ENCODE assay signal across 7 mouse cellular contexts in the genomic region with DNA sequence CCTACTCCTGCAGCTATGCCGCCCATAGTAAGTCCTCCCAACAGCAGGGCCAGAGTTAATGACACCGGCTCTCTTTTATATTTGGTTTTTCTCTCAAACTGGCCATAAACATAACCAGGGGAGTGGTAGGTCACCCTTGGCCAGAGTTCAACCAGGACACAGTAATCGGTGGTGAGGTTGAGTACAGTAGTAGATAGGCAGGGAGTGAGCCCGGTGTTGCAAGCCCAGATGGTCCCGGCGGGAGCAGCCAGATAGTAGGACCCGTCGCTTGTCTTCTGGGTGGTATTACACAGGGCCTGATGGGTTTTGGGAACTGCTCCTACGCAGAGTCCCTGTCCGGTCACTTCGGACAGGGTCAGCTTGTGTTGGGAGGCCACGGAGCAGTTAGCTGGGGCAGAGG. TPM values are rescaled to one million over a fixed set of nuclear protein-coding genes. Genes with fewer than 3 reads are reported as not detected.
DNase-seq lines count a peak whose midpoint lies in the region; TF ChIP-seq lines count a peak whose summit lies in the region.
"Not testable (repeated sequence)": the region's sequence is repeated elsewhere in the genome, so short reads cannot be mapped to it uniquely, and the experiment has no call there.

No protein-coding gene starts in this region.

- TF ChIP-seq CTCF in thymus, adult 2 months (IDR thresholded peaks at IDR 0.05; ENCODE audit: borderline replicate concordance, control insufficient read depth, extremely low read depth, insufficient read depth, low read length, poor library complexity) = not testable (repeated sequence)

- 96% methylated on average over 9 of the region's 12 CpGs for WGBS in thymus, adult 2 months

- not testable (repeated sequence) for H3K27ac ChIP-seq in thymus, adult 2 months (ENCODE audit: control insufficient read depth, insufficient read depth, low read length)

- not testable (repeated sequence) for H3K36me3 ChIP-seq in thymus, adult 2 months (ENCODE audit: control insufficient read depth, insufficient read depth, low read length)

- H3K4me3 ChIP-seq in thymus, adult 2 months (ENCODE audit: control insufficient read depth, insufficient read depth, low read length) = not testable (repeated sequence)

- not testable (repeated sequence) for TF ChIP-seq POLR2A in thymus, adult 2 months (IDR thresholded peaks at IDR 0.05; ENCODE audit: control insufficient read depth, extremely low read depth, insufficient read depth, low read length, poor library complexity)

- not testable (repeated sequence) for H3K27me3 ChIP-seq in thymus, adult 2 months (ENCODE audit: control insufficient read depth, insufficient read depth, low read length)

- DNase-seq in adrenal gland, adult 2 months = peak; percentile 30
- peak; percentile 59 to 66 for DNase-seq in cerebellum, postnatal 10 days
- DNase-seq in gastrocnemius, postnatal 10 days = peak; percentile 25
- peak; percentile 51 for DNase-seq in kidney, adult 18-20 months
- peak; percentile 18 to 34 for DNase-seq in layer of hippocampus, postnatal 25 days (ENCODE audit: extremely low spot score in 1 of 2, low spot score in 1 of 2)
- DNase-seq in ovary, postnatal 36 days (ENCODE audit: low spot score) = peak; percentile 23
- DNase-seq in thymus, adult 2 months = peak; percentile 17

- H3K4me1 ChIP-seq in thymus, adult 2 months (replicated peaks; ENCODE audit: control insufficient read depth, insufficient read depth, low read length) = not testable (repeated sequence)

RNA-seq across cellular contexts. Expression of a gene that starts 27.1 kb away (rescaled TPM):
- 100 to 1,000 TPM in 1 of 2 experiments, 10 to 100 TPM in 1; 95.0 to 144 TPM for total RNA-seq in adrenal gland, adult 2 months (2021)
- 54.2 and 59.5 TPM in 2 replicates for polyA plus RNA-seq in adrenal gland, adult 2 months (2012; rRNA removed)
- total RNA-seq in gastrocnemius, postnatal 10 days (2021) = 10 to 100 TPM; 66.9 to 77.5 TPM
- 10 to 100 TPM; 39.8 to 42.6 TPM for total RNA-seq in layer of hippocampus, postnatal 25 days (2021)
- 33.6 and 41.3 TPM in 2 replicates for polyA plus RNA-seq in thymus, adult 2 months (2012; rRNA removed)
